Mouse (Mus musculus) thymus, adult 2 months (tissue): ENCODE measurements around the gene Ada.

Source experiments
- CTCF ChIP-seq: fragments of 200-500 bp; IDR thresholded peaks from 2 replicates; pipeline ENCODE4 v1.5.1; 2012; ENCODE audit warnings: mild to moderate bottlenecking, control low read depth, low read length, moderate library complexity, borderline replicate concordance; ENCODE audit not compliant: control insufficient read depth, poor library complexity, insufficient read depth; ENCODE audit errors: extremely low read depth
- POLR2A ChIP-seq: fragments of 200-500 bp; IDR thresholded peaks from 2 replicates; pipeline ENCODE4 v1.6.1; 2012; ENCODE audit warnings: mild to moderate bottlenecking, low read length, control low read depth, moderate library complexity; ENCODE audit not compliant: control insufficient read depth, poor library complexity, insufficient read depth; ENCODE audit errors: extremely low read depth

DNA sequence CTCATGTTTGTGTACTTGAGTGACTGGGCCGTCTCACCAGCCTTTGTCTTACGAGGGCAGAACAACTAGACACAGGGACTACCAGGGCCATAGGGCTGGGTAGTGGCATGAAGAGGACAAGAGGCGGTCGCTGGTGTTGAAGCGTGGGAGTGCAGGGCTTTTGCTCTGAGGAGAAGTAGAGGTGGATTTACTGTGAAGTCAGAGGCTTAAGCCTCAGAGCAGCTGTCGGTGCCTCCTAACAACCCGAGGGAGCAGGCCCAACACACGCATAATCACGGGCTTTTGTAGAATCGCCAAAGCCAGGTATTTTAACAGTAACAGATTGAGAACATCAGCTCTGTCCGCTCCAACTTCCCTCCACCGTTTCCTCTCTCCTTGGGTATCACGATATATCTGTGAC, 26.6 kb upstream of the Ada start:
- no peak for TF ChIP-seq POLR2A
- TF ChIP-seq CTCF: no peak
